Mouse (Mus musculus) C2C12 (cell line): Measurements from ENCODE around the gene Urah. TPM values are rescaled to one million over a fixed set of nuclear protein-coding genes. Genes with fewer than 3 reads are reported as not detected.

Experiments
- H3K27me3 ChIP-seq: one replicate; pipeline ENCODE4 v1.6.1; 2011; ENCODE audit not compliant: control insufficient read depth, insufficient read depth, insufficient read length
- H3K36me3 ChIP-seq: one replicate; pipeline ENCODE4 v1.6.1; 2011; ENCODE audit not compliant: control insufficient read depth, insufficient read depth
- H3K4me3 ChIP-seq: one replicate; pipeline ENCODE4 v1.5.1; 2011; ENCODE audit warnings: mild to moderate bottlenecking, control low read depth; ENCODE audit not compliant: poor library complexity, insufficient read depth, severe bottlenecking
- H3K79me2 ChIP-seq: one replicate; pipeline ENCODE4 v1.6.1; 2011; ENCODE audit not compliant: control insufficient read depth, insufficient read depth
- H3K79me3 ChIP-seq: one replicate; pipeline ENCODE4 v1.6.1; 2011; ENCODE audit warnings: low read depth, control low read depth
- H3ac ChIP-seq: one replicate; pipeline ENCODE3; 2011; ENCODE audit warnings: low read depth; ENCODE audit not compliant: control insufficient read depth, insufficient read length
- CEBPB ChIP-seq: IDR thresholded peaks from one replicate; pipeline ENCODE4 v1.6.1; 2011; ENCODE audit warnings: low read depth, mild to moderate bottlenecking, control low read depth, moderate library complexity
- CTCF ChIP-seq: IDR thresholded peaks from one replicate; pipeline ENCODE4 v1.5.1; 2011; ENCODE audit not compliant: control insufficient read depth, insufficient read depth, insufficient read length
- FOSL1 ChIP-seq: IDR thresholded peaks from one replicate; pipeline ENCODE4 v1.8.0; 2011; ENCODE audit warnings: mild to moderate bottlenecking, low read length; ENCODE audit not compliant: poor library complexity, insufficient read depth, severe bottlenecking
- MAX ChIP-seq: IDR thresholded peaks from one replicate; pipeline ENCODE4 v1.6.1; 2011; ENCODE audit warnings: mild to moderate bottlenecking, control low read depth
- MYOD1 ChIP-seq: IDR thresholded peaks from one replicate; pipeline ENCODE4 v1.6.1; 2011; ENCODE audit warnings: low read depth; ENCODE audit not compliant: control insufficient read depth, insufficient read length
- MYOG ChIP-seq: IDR thresholded peaks from one replicate; pipeline ENCODE4 v1.6.1; 2011; ENCODE audit not compliant: control insufficient read depth, insufficient read length; ENCODE audit errors: extremely low read depth
- USF1 ChIP-seq: IDR thresholded peaks from one replicate; pipeline ENCODE4 v1.6.1; 2011; ENCODE audit warnings: low read depth, mild to moderate bottlenecking, control low read depth, moderate library complexity
- polyA plus RNA-seq: library from polyadenylated mRNA; unstranded; fragments of >200 nt; fragmentation: generic; extraction: Trizol; gene quantifications from one replicate; pipeline ENCODE4 v1.2.1, GENCODE M21; 2012; ENCODE audit warnings: missing spikeins

Gene Urah
- polyA plus RNA-seq, 1 experiment: not detected

DNA sequence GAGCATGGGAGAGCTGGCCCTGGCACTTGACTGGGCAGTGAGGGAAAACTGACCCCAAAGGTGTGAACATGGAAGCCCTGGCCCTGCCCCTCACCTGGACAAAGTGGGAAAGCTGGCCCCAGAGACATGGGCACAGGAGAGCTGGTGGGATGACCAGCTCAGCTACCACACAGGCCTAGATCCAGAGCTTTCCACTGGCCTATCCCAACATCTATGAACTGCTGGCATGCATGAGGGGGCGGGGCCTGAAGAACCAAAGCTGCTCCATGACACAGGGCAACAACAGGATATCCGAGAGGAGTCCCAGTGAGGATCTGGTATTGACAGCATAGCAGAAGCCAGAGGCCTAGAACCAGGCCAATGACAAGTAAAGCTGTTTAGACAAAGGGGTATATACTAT, 36.6 kb upstream of the Urah start:
- Histone ChIP-seq H3K79me2 (no peaks in the 10 kb centered on the region), H3K27me3 (peaks cover 21% of the 10 kb centered on the region), H3K79me3 (no peaks in the 10 kb centered on the region), H3K36me3 (no peaks in the 10 kb centered on the region), H3K4me3 (no peak overlapping the region), H3ac (no peak overlapping the region)
- TF ChIP-seq USF1 (no peak), MAX (no peak), CTCF (no peak), MYOG (no peak), MYOD1 (no peak), FOSL1 (no peak), CEBPB (no peak)

DNA sequence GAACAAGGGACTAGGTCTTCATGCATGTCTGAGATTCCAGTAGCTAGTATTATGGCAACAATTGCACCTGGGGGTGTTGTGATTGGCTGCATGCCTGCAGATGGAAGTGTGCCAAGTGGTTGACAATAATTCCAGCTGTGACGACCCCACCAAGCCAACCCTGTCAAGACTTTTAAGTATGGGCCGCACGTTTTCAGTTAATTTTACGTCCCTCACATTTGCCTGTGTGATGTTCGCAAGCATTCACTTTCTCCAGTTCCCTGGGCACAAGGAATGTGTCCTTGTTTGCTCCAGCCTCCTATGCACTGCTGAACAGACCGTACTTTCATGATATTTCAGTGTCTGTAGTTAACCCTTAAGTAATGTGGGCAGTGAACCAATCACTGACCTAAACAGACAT, 32.2 kb upstream of the Urah start:
- Histone ChIP-seq H3K79me2 (no peaks in the 10 kb centered on the region), H3K4me3 (no peak overlapping the region), H3ac (no peak overlapping the region), H3K79me3 (no peaks in the 10 kb centered on the region), H3K27me3 (peaks cover 16% of the 10 kb centered on the region), H3K36me3 (no peaks in the 10 kb centered on the region)
- TF ChIP-seq MYOG: no peak
- TF ChIP-seq CEBPB: no peak
- TF ChIP-seq FOSL1: no peak
- TF ChIP-seq MYOD1: no peak
- TF ChIP-seq USF1: no peak
- TF ChIP-seq MAX: no peak
- TF ChIP-seq CTCF: no peak

DNA sequence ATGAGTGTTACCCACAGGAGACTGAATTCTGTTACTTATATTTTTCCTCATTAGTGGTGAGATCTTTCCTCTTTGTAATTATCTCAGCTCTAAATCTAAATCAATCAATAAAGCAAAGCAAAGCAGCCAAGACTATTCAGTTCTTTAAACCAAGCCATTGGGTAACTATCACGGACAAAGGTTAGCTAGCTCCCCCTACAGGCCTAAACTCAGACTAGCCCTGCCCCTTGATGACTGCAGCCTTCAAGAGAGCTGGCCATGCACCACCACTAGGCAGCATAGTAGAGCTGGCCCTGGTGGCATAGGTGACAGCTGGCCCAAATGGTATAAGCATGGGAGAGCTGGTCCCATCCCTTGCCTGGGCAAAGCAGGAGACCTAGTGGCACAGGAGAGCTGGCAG, 29.1 kb upstream of the Urah start:
- H3K4me3 ChIP-seq: no peak overlapping the region
- peaks cover under 1% of the 10 kb centered on the region for H3K27me3 ChIP-seq
- no peaks in the 10 kb centered on the region for H3K79me2 ChIP-seq
- no peaks in the 10 kb centered on the region for H3K36me3 ChIP-seq
- H3K79me3 ChIP-seq: no peaks in the 10 kb centered on the region
- TF ChIP-seq MAX (no peak), USF1 (no peak), MYOD1 (no peak), FOSL1 (no peak), CTCF (no peak), CEBPB (no peak), MYOG (no peak)
- no peak overlapping the region for H3ac ChIP-seq

DNA sequence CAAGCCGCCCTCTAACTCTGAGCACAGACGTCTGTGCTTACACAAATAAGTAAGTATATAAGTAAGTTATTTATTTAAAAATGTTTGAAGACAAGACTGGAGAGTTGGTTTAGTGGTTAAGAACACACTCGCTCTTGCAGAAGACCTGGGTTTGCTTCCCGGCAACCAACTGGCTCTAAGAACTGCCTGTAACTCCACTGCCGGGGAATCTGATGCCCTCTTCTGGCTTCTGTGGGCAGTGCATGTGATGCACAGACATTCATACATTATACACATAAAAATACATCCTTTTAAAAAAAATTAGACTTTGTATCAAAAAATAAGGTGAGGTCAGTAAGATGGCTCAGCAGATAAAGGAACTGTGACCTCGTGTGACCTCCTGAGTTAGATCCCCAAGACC, 24.3 kb upstream of the Urah start:
- Histone ChIP-seq H3K79me2 (no peaks in the 10 kb centered on the region), H3K36me3 (no peaks in the 10 kb centered on the region), H3K27me3 (no peaks in the 10 kb centered on the region), H3K4me3 (no peak overlapping the region), H3ac (no peak overlapping the region), H3K79me3 (no peaks in the 10 kb centered on the region)
- TF ChIP-seq USF1 (no peak), CTCF (no peak), FOSL1 (no peak), CEBPB (no peak), MAX (no peak), MYOG (no peak), MYOD1 (no peak)

DNA sequence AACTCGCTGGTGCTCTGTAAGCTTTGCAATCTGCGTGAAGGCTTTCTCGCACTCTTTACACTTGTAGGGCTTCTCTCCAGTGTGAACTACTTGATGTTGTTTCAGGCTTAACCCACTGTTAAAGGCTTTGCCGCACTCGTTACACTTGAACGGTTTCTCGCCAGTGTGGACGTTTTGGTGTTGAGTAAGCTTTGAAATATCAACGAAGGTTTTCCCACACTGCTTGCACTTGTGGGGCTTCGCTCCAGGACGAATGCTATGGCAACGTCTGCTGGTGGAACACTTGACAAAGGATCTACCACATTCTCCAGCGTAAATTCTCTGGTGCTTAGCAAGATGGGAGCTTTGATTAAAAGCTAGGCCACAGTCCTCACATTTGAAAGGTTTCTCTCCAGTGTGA, 23.1 kb upstream of the Urah start:
- no peaks in the 10 kb centered on the region for H3K79me2 ChIP-seq
- no peak overlapping the region for H3ac ChIP-seq
- no peaks in the 10 kb centered on the region for H3K36me3 ChIP-seq
- TF ChIP-seq FOSL1: no peak
- no peak for TF ChIP-seq CTCF
- no peak for TF ChIP-seq MYOG
- TF ChIP-seq USF1: no peak
- TF ChIP-seq CEBPB: no peak
- TF ChIP-seq MAX: no peak
- TF ChIP-seq MYOD1: no peak
- no peaks in the 10 kb centered on the region for H3K27me3 ChIP-seq
- H3K79me3 ChIP-seq: no peaks in the 10 kb centered on the region
- H3K4me3 ChIP-seq: no peak overlapping the region

DNA sequence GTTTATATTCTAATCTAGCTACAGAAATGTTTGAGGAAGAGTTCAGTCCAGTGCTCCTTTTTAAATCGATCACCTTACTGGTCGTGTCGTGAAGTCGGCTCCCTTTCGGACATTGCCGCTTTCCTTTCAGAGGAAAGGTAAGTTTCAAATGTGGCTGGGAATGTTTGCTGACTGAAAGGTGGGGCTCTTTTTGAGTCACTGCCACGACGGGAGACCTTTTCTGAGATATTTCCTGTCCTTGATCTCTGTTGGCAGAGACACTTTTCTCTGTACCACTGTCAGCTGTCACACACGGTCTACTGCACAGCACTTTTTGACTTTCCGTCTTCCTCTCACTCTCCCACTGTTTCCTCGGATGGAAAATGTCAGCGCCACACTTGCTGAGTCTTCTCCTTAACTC, 22.0 kb upstream of the Urah start:
- Histone ChIP-seq H3K4me3 (no peak overlapping the region), H3ac (no peak overlapping the region), H3K36me3 (no peaks in the 10 kb centered on the region), H3K79me3 (no peaks in the 10 kb centered on the region), H3K79me2 (no peaks in the 10 kb centered on the region), H3K27me3 (no peaks in the 10 kb centered on the region)
- no peak for TF ChIP-seq USF1
